ENCODE assay signal across 10 mouse cellular contexts in the genomic region with DNA sequence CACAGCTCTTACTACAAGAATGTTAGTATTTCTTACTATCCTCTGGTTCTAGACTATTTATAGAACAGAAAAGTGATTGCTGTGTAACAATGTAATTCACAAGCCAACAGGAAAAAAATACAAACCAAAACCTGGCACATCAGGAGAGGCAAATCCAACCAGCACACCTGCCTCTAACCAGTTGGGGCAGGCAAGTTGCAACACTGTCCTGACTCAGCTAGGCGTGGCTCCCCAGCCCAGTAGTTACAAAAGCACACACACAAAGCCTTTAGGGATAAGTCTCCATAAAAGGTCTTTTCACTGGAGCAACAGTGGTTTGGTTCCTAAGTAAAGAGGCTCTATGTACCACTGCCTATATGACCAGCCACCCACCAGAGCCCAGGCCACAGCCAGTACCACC. TPM values are rescaled to one million over a fixed set of nuclear protein-coding genes. Genes with fewer than 3 reads are reported as not detected.
A peak's percentile ranks its signal among the peaks of the same experiment; 100 is the strongest.
DNase-seq lines count a peak whose midpoint lies in the region; ATAC-seq and TF ChIP-seq lines count a peak whose summit lies in the region.
"Had no signal": no experiment of that assay in that cellular context is flagged by ENCODE, and none has a peak within 500 bp of the region (broad histone marks: within the 10 kb centered on the region; RNA-seq: fewer than 3 reads in every experiment).

No protein-coding gene starts in this region.

- H3K9me3 ChIP-seq in heart, embryonic 15.5 days (replicated peaks): no peaks in the 10 kb centered on the region
- no peaks in the 10 kb centered on the region for H3K9me3 ChIP-seq in ES-E14 (ENCODE audit: control insufficient read depth, insufficient read depth, low read depth, low read length)
- no peaks in the 10 kb centered on the region for H3K9me3 ChIP-seq in hindbrain, embryonic 14.5 days (ENCODE audit: control insufficient read depth, low read length)

- no peak for DNase-seq in heart, postnatal 25 days (ENCODE audit: low spot score)
- peak; percentile 48 for DNase-seq in ES-E14 (ENCODE audit: low read depth, low spot score)
- no peak for DNase-seq in spleen, postnatal 36 days (ENCODE audit: low spot score in 2 of 2)
- DNase-seq in hindbrain, embryonic 14.5 days (ENCODE audit: low spot score): no peak
- no peak for DNase-seq in retina, postnatal 1 day
- DNase-seq: embryo, embryonic 11 days; gastrocnemius, postnatal 36 days had no signal

- no peaks in the 10 kb centered on the region for H3K27me3 ChIP-seq in heart, embryonic 15.5 days
- H3K27me3 ChIP-seq in hindbrain, embryonic 14.5 days (ENCODE audit: control insufficient read depth, insufficient read depth, low read length): no peaks in the 10 kb centered on the region

- H3K4me2 ChIP-seq in heart, embryonic 15.5 days: no peak overlapping the region
- H3K4me2 ChIP-seq in hindbrain, embryonic 14.5 days (replicated peaks): no peak overlapping the region

- ATAC-seq in heart, embryonic 15.5 days (replicated peaks; ENCODE audit: insufficient number of reproducible peaks, insufficient read depth, low FRiP score, low read depth): no peak
- peak; percentile 62 for ATAC-seq in granulocyte monocyte progenitor cell, adult 5-6 weeks (replicated peaks; ENCODE audit: poor library complexity, severe bottlenecking)
- ATAC-seq in monocyte, adult 5-6 weeks (replicated peaks; ENCODE audit: insufficient number of reproducible peaks, low FRiP score, low TSS enrichment, poor library complexity, severe bottlenecking): 0 out of 2 replicates have a peak, but pooled peaks have one; percentile 27
- no peak for ATAC-seq in hindbrain, embryonic 14.5 days (ENCODE audit: low FRiP score)

- H3K4me1 ChIP-seq in heart, embryonic 15.5 days (replicated peaks): peaks cover 56% of the 10 kb centered on the region
- peaks cover 14 to 20% of the 10 kb centered on the region in 2 experiments for H3K4me1 ChIP-seq in ES-E14 (ENCODE audit: control insufficient read depth in 2 of 2, insufficient read depth in 2 of 2, low read length in 2 of 2, poor library complexity in 1 of 2)
- H3K4me1 ChIP-seq in hindbrain, embryonic 14.5 days (replicated peaks; ENCODE audit: control insufficient read depth, insufficient read depth, low read length): peaks cover 11% of the 10 kb centered on the region

- in situ Hi-C loops in ES-E14 (cut with MboI; ENCODE audit: low sequenced_read_pairs in 2 of 2, unreplicated experiment in 2 of 2): no loop called here

- no peaks in the 10 kb centered on the region for H3K36me3 ChIP-seq in heart, embryonic 15.5 days
- no peaks in the 10 kb centered on the region for H3K36me3 ChIP-seq in ES-E14 (ENCODE audit: control insufficient read depth, insufficient read depth, low read length, poor library complexity, severe bottlenecking)
- no peaks in the 10 kb centered on the region; the same call in 1 of the 2 replicates for H3K36me3 ChIP-seq in hindbrain, embryonic 14.5 days (replicated peaks; ENCODE audit: control insufficient read depth, insufficient read depth)

- no peak overlapping the region for H3K9ac ChIP-seq in heart, embryonic 15.5 days
- H3K9ac ChIP-seq in ES-E14 (ENCODE audit: insufficient read depth, low read depth, low read length, poor library complexity, severe bottlenecking): no peak overlapping the region
- H3K9ac ChIP-seq in hindbrain, embryonic 14.5 days: no peak overlapping the region

- H3K27ac ChIP-seq in heart, embryonic 15.5 days: peak overlapping the region; percentile 30
- H3K27ac ChIP-seq in ES-E14 (ENCODE audit: insufficient read depth, low read depth, low read length, poor library complexity, severe bottlenecking): peak overlapping the region; percentile 34; the same call in 1 of the 2 replicates
- no peak overlapping the region for H3K27ac ChIP-seq in hindbrain, embryonic 14.5 days

- intact Hi-C loops in heart, postnatal 25 days (cut with DNase I): no loop called here

- WGBS in heart, embryonic 15.5 days: 69% methylated on average over 1 of the region's 1 CpGs
- 69% methylated on average over 1 of the region's 1 CpGs for WGBS in hindbrain, embryonic 14.5 days

- H3K4me3 ChIP-seq in heart, embryonic 15.5 days: no peak overlapping the region
- no peak overlapping the region for H3K4me3 ChIP-seq in ES-E14 (ENCODE audit: insufficient read depth in 1 of 2, low read depth in 1 of 2, low read length in 2 of 2, poor library complexity in 1 of 2, severe bottlenecking in 1 of 2)
- no peak overlapping the region for H3K4me3 ChIP-seq in hindbrain, embryonic 14.5 days (replicated peaks; ENCODE audit: low read length)

TF ChIP-seq in ES-E14, 5 proteins besides CTCF, POLR2A, EP300 and RAD21:
- TF ChIP-seq ZC3H11A (IDR thresholded peaks at IDR 0.05; ENCODE audit: borderline replicate concordance, low read depth, low read length): no peak
TF ChIP-seq in ES-E14: peak in this region for 0.

RNA-seq across cellular contexts. Expression of gene Ankrd11, which starts 20.8 kb away (rescaled TPM):
- polyA plus RNA-seq in heart, embryonic 15.5 days (2015; fragmentation: Nextera tagmentation; extraction: Ambion mirVana): 39.6 and 51.5 TPM in 2 replicates
- total RNA-seq in heart, postnatal 25 days (2021): 10 to 100 TPM; 63.7 to 73.0 TPM
- total RNA-seq in ES-E14 (2012; rRNA removed): 155 and 194 TPM in 2 replicates
- 86.3 and 104 TPM in 2 replicates for total RNA-seq in granulocyte monocyte progenitor cell, adult 5-6 weeks (2014; fragmentation: Nextera tagmentation)
- total RNA-seq in granulocyte monocyte progenitor cell, adult 5-6 weeks (2017): 63.3 and 63.9 TPM in 2 replicates
- total RNA-seq in monocyte, adult 5-6 weeks (2017): 160 to 261 TPM (median 161 TPM) in 3 replicates
- polyA plus RNA-seq in hindbrain, embryonic 14.5 days (2014; fragmentation: Nextera tagmentation; extraction: Ambion mirVana): 45.3 and 49.9 TPM in 2 replicates

RNA-seq across cellular contexts. Expression of gene Spg7, which starts 41.5 kb away (rescaled TPM):
- 60.1 and 64.3 TPM in 2 replicates for polyA plus RNA-seq in heart, embryonic 15.5 days (2015; fragmentation: Nextera tagmentation; extraction: Ambion mirVana)
- total RNA-seq in heart, postnatal 25 days (2021): 10 to 100 TPM; 77.4 to 78.7 TPM
- 106 and 160 TPM in 2 replicates for total RNA-seq in ES-E14 (2012; rRNA removed)
- 29.5 and 40.3 TPM in 2 replicates for total RNA-seq in granulocyte monocyte progenitor cell, adult 5-6 weeks (2014; fragmentation: Nextera tagmentation)
- total RNA-seq in granulocyte monocyte progenitor cell, adult 5-6 weeks (2017): 47.3 and 65.5 TPM in 2 replicates
- 42.5 to 63.1 TPM (median 50.2 TPM) in 3 replicates for total RNA-seq in monocyte, adult 5-6 weeks (2017)
- polyA plus RNA-seq in hindbrain, embryonic 14.5 days (2014; fragmentation: Nextera tagmentation; extraction: Ambion mirVana): 41.6 and 44.1 TPM in 2 replicates

Comparison
In these comparisons a context has a peak if more than half of its experiments do, and no peak if none do; other contexts are left out.
1. ATAC-seq: peak in granulocyte monocyte progenitor cell, adult 5-6 weeks (single experiment) and monocyte, adult 5-6 weeks (single experiment); none in heart, embryonic 15.5 days (single experiment) and hindbrain, embryonic 14.5 days (single experiment).